Comparison of ENCODE assay signal across 7 mouse cellular contexts in genomic region chr4:82536435-82537278, GRCm38 (mm10).
DNase-seq lines count a peak whose midpoint lies in the region; ATAC-seq lines count a peak whose summit lies in the region.

No protein-coding gene starts in this region.

- H3K27me3 ChIP-seq in embryonic facial prominence, embryonic 13.5 days: peaks cover 18% of the 10 kb centered on the region
- H3K27me3 ChIP-seq in hindbrain, embryonic 10.5 days (ENCODE audit: insufficient read depth, poor library complexity, severe bottlenecking): peaks cover 100% of the 10 kb centered on the region
- H3K27me3 ChIP-seq in limb, embryonic 15.5 days: no peaks in the 10 kb centered on the region
- H3K27me3 ChIP-seq in stomach, embryonic 14.5 days (ENCODE audit: control insufficient read depth, insufficient read depth, low read length): no peaks in the 10 kb centered on the region

- 6% methylated on average over 36 of the region's 36 CpGs for WGBS in embryonic facial prominence, embryonic 13.5 days
- WGBS in hindbrain, embryonic 10.5 days: 1% methylated on average over 36 of the region's 36 CpGs
- WGBS in limb, embryonic 15.5 days: 22% methylated on average over 36 of the region's 36 CpGs
- 21% methylated on average over 36 of the region's 36 CpGs for WGBS in stomach, embryonic 14.5 days

- H3K4me2 ChIP-seq in embryonic facial prominence, embryonic 13.5 days: peak overlapping the region; percentile 84
- H3K4me2 ChIP-seq in limb, embryonic 15.5 days: peak overlapping the region; percentile 69
- H3K4me2 ChIP-seq in stomach, embryonic 14.5 days (replicated peaks; ENCODE audit: low read depth, low read length): peak overlapping the region; percentile 74

- H3K9me3 ChIP-seq in embryonic facial prominence, embryonic 13.5 days: no peaks in the 10 kb centered on the region
- H3K9me3 ChIP-seq in hindbrain, embryonic 10.5 days: no peaks in the 10 kb centered on the region
- no peaks in the 10 kb centered on the region for H3K9me3 ChIP-seq in limb, embryonic 15.5 days
- no peaks in the 10 kb centered on the region for H3K9me3 ChIP-seq in stomach, embryonic 14.5 days (ENCODE audit: control insufficient read depth, low read depth, low read length)

- H3K4me1 ChIP-seq in embryonic facial prominence, embryonic 13.5 days: peaks cover 60% of the 10 kb centered on the region
- peaks cover 54% of the 10 kb centered on the region for H3K4me1 ChIP-seq in hindbrain, embryonic 10.5 days (replicated peaks)
- H3K4me1 ChIP-seq in limb, embryonic 15.5 days: peaks cover 61% of the 10 kb centered on the region
- peaks cover 23% of the 10 kb centered on the region; the same call in 1 of the 2 replicates for H3K4me1 ChIP-seq in stomach, embryonic 14.5 days (ENCODE audit: control insufficient read depth, insufficient read depth, low read length)

- peak overlapping the region; percentile 47 for H3K4me3 ChIP-seq in embryonic facial prominence, embryonic 13.5 days
- peak overlapping the region; percentile 50 for H3K4me3 ChIP-seq in hindbrain, embryonic 10.5 days
- H3K4me3 ChIP-seq in limb, embryonic 15.5 days: peak overlapping the region; percentile 41
- peak overlapping the region; percentile 33 for H3K4me3 ChIP-seq in stomach, embryonic 14.5 days (ENCODE audit: low read depth, low read length)

- no peaks in the 10 kb centered on the region for H3K36me3 ChIP-seq in embryonic facial prominence, embryonic 13.5 days
- H3K36me3 ChIP-seq in hindbrain, embryonic 10.5 days: no peaks in the 10 kb centered on the region
- H3K36me3 ChIP-seq in limb, embryonic 15.5 days: no peaks in the 10 kb centered on the region
- no peaks in the 10 kb centered on the region for H3K36me3 ChIP-seq in stomach, embryonic 14.5 days (ENCODE audit: control insufficient read depth, insufficient read depth, low read length)

- DNase-seq in right cerebral cortex, postnatal 14 days: peak; percentile 31
- no peak for DNase-seq in right cerebral cortex, adult 18-20 months
- DNase-seq in hindbrain, embryonic 10.5 days (ENCODE audit: low spot score): peak; percentile 46

- H3K27ac ChIP-seq in embryonic facial prominence, embryonic 13.5 days: peak overlapping the region; percentile 66
- peak overlapping the region; percentile 53 for H3K27ac ChIP-seq in hindbrain, embryonic 10.5 days
- peak overlapping the region; percentile 79; the same call in 1 of the 2 replicates for H3K27ac ChIP-seq in limb, embryonic 15.5 days
- H3K27ac ChIP-seq in stomach, embryonic 14.5 days (ENCODE audit: low read length): no peak overlapping the region; the same call in 1 of the 2 replicates

- peak overlapping the region; percentile 72 for H3K9ac ChIP-seq in embryonic facial prominence, embryonic 13.5 days
- peak overlapping the region; percentile 42; the same call in 1 of the 2 replicates for H3K9ac ChIP-seq in limb, embryonic 15.5 days
- peak overlapping the region; percentile 47 for H3K9ac ChIP-seq in stomach, embryonic 14.5 days (replicated peaks; ENCODE audit: low read depth, low read length)

- ATAC-seq in embryonic facial prominence, embryonic 13.5 days (ENCODE audit: insufficient number of reproducible peaks, insufficient read depth, low FRiP score, low TSS enrichment, low read depth): no peak
- no peak for ATAC-seq in limb, embryonic 15.5 days (ENCODE audit: insufficient number of reproducible peaks, low FRiP score, low TSS enrichment, low read depth)
- ATAC-seq in stomach, embryonic 14.5 days (ENCODE audit: insufficient number of reproducible peaks, insufficient read depth, low FRiP score, low read depth): no peak
- no peak for ATAC-seq in inflammation-experienced regulatory T-cells, adult 6 months
